Comparison of ENCODE assay signal across 23 mouse cellular contexts in the genomic region with DNA sequence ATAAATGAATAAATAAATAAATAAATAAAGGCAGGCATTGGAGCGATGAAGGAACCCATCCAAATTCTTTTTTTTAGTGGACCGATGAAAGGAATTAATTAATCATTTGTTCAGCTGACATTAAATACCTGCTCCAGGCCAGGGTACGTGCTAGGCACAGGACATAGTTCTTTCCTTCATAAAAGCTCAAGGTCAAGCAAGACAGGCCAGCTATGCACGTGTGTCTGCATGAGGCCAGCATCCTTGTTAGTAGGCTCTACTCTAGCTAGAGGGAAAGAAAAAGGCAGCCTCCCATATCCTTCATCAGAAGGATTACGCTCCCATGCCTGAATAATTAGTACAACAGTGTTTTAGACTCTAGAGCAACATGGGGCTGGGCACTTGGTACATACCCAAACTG. TPM values are rescaled to one million over a fixed set of nuclear protein-coding genes. Genes with fewer than 3 reads are reported as not detected.
DNase-seq lines count a peak whose midpoint lies in the region; TF ChIP-seq lines count a peak whose summit lies in the region.
"Had no signal": no experiment of that assay in that cellular context is flagged by ENCODE, and none has a peak within 500 bp of the region (broad histone marks: within the 10 kb centered on the region; RNA-seq: fewer than 3 reads in every experiment).

No protein-coding gene starts in this region.

- no peak for TF ChIP-seq POLR2A in heart, adult 2 months (IDR thresholded peaks at IDR 0.05; ENCODE audit: insufficient read depth, low read depth, low read length)
- no peak for TF ChIP-seq POLR2A in kidney, adult 2 months (IDR thresholded peaks at IDR 0.05; ENCODE audit: low read depth, low read length)

- no peaks in the 10 kb centered on the region for H3K79me2 ChIP-seq in heart, adult 2 months (replicated peaks; ENCODE audit: control insufficient read depth, insufficient read depth, low read length)

- WGBS in heart, adult 2 months, result 86% methylated on average over 5 of the region's 5 CpGs
- WGBS in kidney, adult 2 months, result 50% methylated on average over 5 of the region's 5 CpGs

- no peak for TF ChIP-seq CTCF in heart, adult 2 months (IDR thresholded peaks at IDR 0.05)
- TF ChIP-seq CTCF in kidney, adult 2 months (conservative IDR thresholded peaks at IDR 0.05; ENCODE audit: insufficient read depth, insufficient read length, low read depth, low read length), result no peak

- H3K9ac ChIP-seq in heart, adult 2 months (ENCODE audit: low read depth, low read length), result no peak overlapping the region
- H3K9ac ChIP-seq: forebrain, embryonic 13.5 days; heart, embryonic 13.5 days; hindbrain, embryonic 14.5 days had no signal

- no peak overlapping the region for H3K27ac ChIP-seq in heart, adult 2 months
- H3K27ac ChIP-seq in kidney, adult 2 months (ENCODE audit: insufficient read depth, low read depth, low read length), result peak overlapping the region; percentile 87
- H3K27ac ChIP-seq: forebrain, embryonic 10.5 days; forebrain, embryonic 13.5 days; heart, embryonic 10.5 days; heart, embryonic 13.5 days; hindbrain, embryonic 14.5 days; hindbrain, postnatal 0 days had no signal

- H3K4me3 ChIP-seq in heart, adult 2 months, result no peak overlapping the region
- H3K4me3 ChIP-seq in kidney, adult 2 months (ENCODE audit: insufficient read depth, low read depth, low read length), result no peak overlapping the region
- H3K4me3 ChIP-seq: forebrain, embryonic 10.5 days; forebrain, embryonic 13.5 days; heart, embryonic 10.5 days; heart, embryonic 13.5 days had no signal

- intact Hi-C loops in heart, adult 2 months (cut with DNase I), result no loop called here

- H3K36me3 ChIP-seq in heart, adult 2 months (ENCODE audit: control insufficient read depth, insufficient read depth, low read length), result no peaks in the 10 kb centered on the region
- no peaks in the 10 kb centered on the region for H3K36me3 ChIP-seq in kidney, adult 2 months (ENCODE audit: control insufficient read depth, insufficient read depth, low read length)
- H3K36me3 ChIP-seq: forebrain, embryonic 10.5 days; heart, embryonic 10.5 days; heart, embryonic 13.5 days had no signal

- no peaks in the 10 kb centered on the region for H3K27me3 ChIP-seq in heart, adult 2 months (ENCODE audit: control insufficient read depth, insufficient read depth, low read length)
- no peaks in the 10 kb centered on the region for H3K27me3 ChIP-seq in kidney, adult 2 months (replicated peaks; ENCODE audit: control insufficient read depth, insufficient read depth, low read length)
- H3K27me3 ChIP-seq: forebrain, embryonic 13.5 days had no signal

- DNase-seq in heart, adult 11 months, result peak; percentile 24
- DNase-seq in heart, adult 2 months, result no peak
- DNase-seq in kidney, adult 2 months, result peak; percentile 82
- no peak for DNase-seq in kidney, postnatal 10 days
- DNase-seq in kidney, postnatal 14 days, result peak; percentile 34
- DNase-seq in ovary, postnatal 36 days (ENCODE audit: low spot score), result no peak
- DNase-seq: adrenal gland, adult 8-10 months; adrenal gland, postnatal 25 days; cerebellum, adult 11-12 months; cerebellum, adult 8-10 months; cerebellum, postnatal 10 days; cerebellum, postnatal 36 days; gastrocnemius, postnatal 10 days; gastrocnemius, postnatal 36 days; heart, adult 18-20 months; heart, postnatal 14 days; heart, postnatal 4 days had no signal

- TF ChIP-seq EP300 in heart, adult 2 months (IDR thresholded peaks at IDR 0.05; ENCODE audit: insufficient read depth, low read depth, low read length), result no peak

- no peaks in the 10 kb centered on the region for H3K4me1 ChIP-seq in heart, adult 2 months (ENCODE audit: control insufficient read depth, insufficient read depth, low read length)
- peaks cover 33% of the 10 kb centered on the region for H3K4me1 ChIP-seq in kidney, adult 2 months (ENCODE audit: control insufficient read depth, insufficient read depth, low read length)
- H3K4me1 ChIP-seq: forebrain, embryonic 13.5 days; heart, embryonic 10.5 days; heart, embryonic 13.5 days had no signal

RNA-seq across cellular contexts. Expression of gene Slc22a4, which starts 14.9 kb away (rescaled TPM):
- 1 to 10 TPM; 5.1 to 5.5 TPM for total RNA-seq in heart, adult 2 months (2021)
- polyA plus RNA-seq in heart, adult 2 months (2012; rRNA removed), result 5.6 and 7.0 TPM in 2 replicates
- polyA plus RNA-seq in kidney, adult 2 months (2012; rRNA removed), result 46.7 and 56.8 TPM in 2 replicates

RNA-seq across cellular contexts. Expression of gene Slc22a21, which starts 32.8 kb away (rescaled TPM):
- total RNA-seq in heart, adult 2 months (2021), result 1 to 10 TPM; 1.3 to 1.5 TPM
- polyA plus RNA-seq in heart, adult 2 months (2012; rRNA removed), result 0.61 and 1.1 TPM in 2 replicates
- polyA plus RNA-seq in kidney, adult 2 months (2012; rRNA removed), result 2.4 and 3.7 TPM in 2 replicates

RNA-seq across cellular contexts. Expression of gene Pdlim4, which starts 55.9 kb away (rescaled TPM):
- 10 to 100 TPM; 30.8 to 33.8 TPM for total RNA-seq in heart, adult 2 months (2021)
- polyA plus RNA-seq in heart, adult 2 months (2012; rRNA removed), result 57.6 and 58.2 TPM in 2 replicates
- 13.0 and 15.2 TPM in 2 replicates for polyA plus RNA-seq in kidney, adult 2 months (2012; rRNA removed)

Comparison
In these comparisons a context has a peak if more than half of its experiments do, and no peak if none do; other contexts are left out.
1. DNase-seq: peak in heart, adult 11 months (single experiment), kidney, adult 2 months (single experiment) and kidney, postnatal 14 days (single experiment); none in heart, adult 2 months (0 of 2), kidney, postnatal 10 days (single experiment) and ovary, postnatal 36 days (single experiment).